Mouse (Mus musculus): ENCODE measurements at regions not wholly inside any gene's neighbourhood (a gene's known extent, or its start where the extent isn't known, plus 50 kb on each side); places are given as distances from the start of the nearest gene placed in this dataset.

GRCm38 (mm10) chr1:64322197-64322596 lies 200.1 kb upstream of the Klf7 start:
- H3ac ChIP-seq (ENCODE audit: control insufficient read depth, insufficient read length, low read depth), result no peak overlapping the region
- TF ChIP-seq CTCF (IDR thresholded peaks at IDR 0.05; ENCODE audit: control insufficient read depth, insufficient read depth, insufficient read length) (no peak), MAX (IDR thresholded peaks at IDR 0.05) (peak; percentile 64), FOSL1 (IDR thresholded peaks at IDR 0.05; ENCODE audit: insufficient read depth, low read length, poor library complexity, severe bottlenecking) (no peak), CEBPB (IDR thresholded peaks at IDR 0.05; ENCODE audit: low read depth) (peak; percentile 94), MYOD1 (IDR thresholded peaks at IDR 0.05; ENCODE audit: control insufficient read depth, insufficient read length, low read depth) (no peak), USF1 (IDR thresholded peaks at IDR 0.05; ENCODE audit: low read depth) (no peak), MYOG (IDR thresholded peaks at IDR 0.05; ENCODE audit: control insufficient read depth, extremely low read depth, insufficient read length) (no peak)
- H3K79me2 ChIP-seq (ENCODE audit: control insufficient read depth, insufficient read depth), result no peaks in the 10 kb centered on the region
- H3K36me3 ChIP-seq (ENCODE audit: control insufficient read depth, insufficient read depth), result no peaks in the 10 kb centered on the region
- no peak overlapping the region for H3K4me3 ChIP-seq (ENCODE audit: insufficient read depth, poor library complexity, severe bottlenecking)
- H3K79me3 ChIP-seq (ENCODE audit: low read depth), result no peaks in the 10 kb centered on the region
- no peaks in the 10 kb centered on the region for H3K27me3 ChIP-seq (ENCODE audit: control insufficient read depth, insufficient read depth, insufficient read length)

GRCm38 (mm10) chr1:64319155-64319582 lies 197.1 kb upstream of the Klf7 start:
- Histone ChIP-seq H3K79me2 (ENCODE audit: control insufficient read depth, insufficient read depth) (no peaks in the 10 kb centered on the region), H3ac (ENCODE audit: control insufficient read depth, insufficient read length, low read depth) (no peak overlapping the region), H3K4me3 (ENCODE audit: insufficient read depth, poor library complexity, severe bottlenecking) (no peak overlapping the region), H3K36me3 (ENCODE audit: control insufficient read depth, insufficient read depth) (no peaks in the 10 kb centered on the region), H3K27me3 (ENCODE audit: control insufficient read depth, insufficient read depth, insufficient read length) (no peaks in the 10 kb centered on the region), H3K79me3 (ENCODE audit: low read depth) (no peaks in the 10 kb centered on the region)
- TF ChIP-seq USF1 (IDR thresholded peaks at IDR 0.05; ENCODE audit: low read depth) (peak; percentile 79), CTCF (IDR thresholded peaks at IDR 0.05; ENCODE audit: control insufficient read depth, insufficient read depth, insufficient read length) (no peak)

DNA sequence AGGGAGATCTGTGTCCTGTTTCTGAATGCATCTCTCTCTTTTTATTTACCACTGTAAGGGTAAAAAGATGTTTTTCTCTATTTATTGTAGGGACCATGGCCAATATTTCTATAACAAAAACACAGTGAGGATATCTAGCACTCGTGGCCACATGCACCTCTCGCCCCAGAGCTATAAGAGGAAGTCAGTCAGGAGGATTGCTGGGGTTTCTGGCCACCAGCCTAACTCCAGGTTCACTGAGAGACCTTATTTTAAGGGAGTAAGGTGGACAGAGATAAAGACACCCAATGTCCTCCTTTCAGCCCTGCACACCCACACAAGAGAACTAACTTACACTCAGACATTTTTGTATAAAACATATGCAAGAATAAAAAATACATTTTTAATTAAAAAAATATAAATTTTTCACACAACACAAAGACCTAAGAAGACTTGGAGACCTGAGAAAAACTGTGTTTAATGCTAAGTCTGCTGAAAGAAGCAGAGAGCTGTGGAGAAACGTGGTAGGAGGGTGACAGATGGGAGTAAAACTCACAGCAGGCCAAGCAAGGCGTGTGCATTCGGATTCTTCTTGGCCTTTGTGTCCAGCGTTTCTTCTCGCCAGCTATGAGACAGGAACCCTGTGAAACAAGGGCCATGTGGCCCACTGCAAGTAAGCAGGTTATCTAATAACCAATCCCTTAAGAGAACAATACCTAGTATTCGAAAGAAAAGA lies 196.5 kb upstream of the Klf7 start:
- Histone ChIP-seq H3K4me3 (ENCODE audit: insufficient read depth, poor library complexity, severe bottlenecking) (no peak overlapping the region), H3K79me3 (ENCODE audit: low read depth) (no peaks in the 10 kb centered on the region), H3K27me3 (ENCODE audit: control insufficient read depth, insufficient read depth, insufficient read length) (no peaks in the 10 kb centered on the region), H3ac (ENCODE audit: control insufficient read depth, insufficient read length, low read depth) (no peak overlapping the region), H3K36me3 (ENCODE audit: control insufficient read depth, insufficient read depth) (no peaks in the 10 kb centered on the region), H3K79me2 (ENCODE audit: control insufficient read depth, insufficient read depth) (no peaks in the 10 kb centered on the region)
- TF ChIP-seq MYOD1 (IDR thresholded peaks at IDR 0.05; ENCODE audit: control insufficient read depth, insufficient read length, low read depth), result no peak
- no peak for TF ChIP-seq CEBPB (IDR thresholded peaks at IDR 0.05; ENCODE audit: low read depth)
- no peak for TF ChIP-seq USF1 (IDR thresholded peaks at IDR 0.05; ENCODE audit: low read depth)
- no peak for TF ChIP-seq FOSL1 (IDR thresholded peaks at IDR 0.05; ENCODE audit: insufficient read depth, low read length, poor library complexity, severe bottlenecking)
- no peak for TF ChIP-seq CTCF (IDR thresholded peaks at IDR 0.05; ENCODE audit: control insufficient read depth, insufficient read depth, insufficient read length)
- no peak for TF ChIP-seq MYOG (IDR thresholded peaks at IDR 0.05; ENCODE audit: control insufficient read depth, extremely low read depth, insufficient read length)
- no peak for TF ChIP-seq MAX (IDR thresholded peaks at IDR 0.05)

DNA sequence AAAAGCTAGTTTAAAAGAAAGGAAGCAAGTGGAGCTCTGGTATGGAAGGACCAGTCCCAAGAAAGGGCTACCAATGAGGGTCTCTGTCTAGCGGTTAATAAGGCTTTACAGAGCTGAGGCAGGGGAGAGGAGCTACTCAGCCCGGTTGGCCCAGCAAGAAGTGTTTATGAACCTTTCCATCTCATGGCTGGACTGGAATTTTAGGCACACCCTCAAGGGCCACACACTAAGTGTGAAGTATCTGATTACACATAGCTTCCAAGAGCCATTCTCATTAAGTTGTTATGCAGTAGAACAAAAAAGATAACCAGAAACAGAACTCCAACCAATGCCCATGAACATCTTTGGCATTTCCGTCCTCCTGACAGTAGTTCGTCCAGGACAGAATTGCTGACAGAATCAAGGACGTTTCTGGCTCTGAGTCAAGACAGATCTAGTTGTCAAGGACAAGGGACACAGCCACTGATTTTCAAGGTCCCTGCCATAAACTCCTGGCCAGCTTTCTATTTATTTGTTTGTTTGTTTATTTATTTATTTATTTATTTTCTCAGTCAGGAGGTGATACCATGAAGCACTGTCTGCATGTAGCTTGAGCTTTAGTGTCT lies 195.1 kb upstream of the Klf7 start:
- H3ac ChIP-seq (ENCODE audit: control insufficient read depth, insufficient read length, low read depth), result no peak overlapping the region
- no peaks in the 10 kb centered on the region for H3K27me3 ChIP-seq (ENCODE audit: control insufficient read depth, insufficient read depth, insufficient read length)
- H3K79me3 ChIP-seq (ENCODE audit: low read depth), result no peaks in the 10 kb centered on the region
- H3K4me3 ChIP-seq (ENCODE audit: insufficient read depth, poor library complexity, severe bottlenecking), result no peak overlapping the region
- no peaks in the 10 kb centered on the region for H3K36me3 ChIP-seq (ENCODE audit: control insufficient read depth, insufficient read depth)
- H3K79me2 ChIP-seq (ENCODE audit: control insufficient read depth, insufficient read depth), result no peaks in the 10 kb centered on the region
- TF ChIP-seq MAX (IDR thresholded peaks at IDR 0.05) (no peak), MYOG (IDR thresholded peaks at IDR 0.05; ENCODE audit: control insufficient read depth, extremely low read depth, insufficient read length) (no peak), USF1 (IDR thresholded peaks at IDR 0.05; ENCODE audit: low read depth) (no peak), FOSL1 (IDR thresholded peaks at IDR 0.05; ENCODE audit: insufficient read depth, low read length, poor library complexity, severe bottlenecking) (no peak), CTCF (IDR thresholded peaks at IDR 0.05; ENCODE audit: control insufficient read depth, insufficient read depth, insufficient read length) (no peak), CEBPB (IDR thresholded peaks at IDR 0.05; ENCODE audit: low read depth) (no peak), MYOD1 (IDR thresholded peaks at IDR 0.05; ENCODE audit: control insufficient read depth, insufficient read length, low read depth) (no peak)

GRCm38 (mm10) chr1:64311371-64311770 lies 189.3 kb upstream of the Klf7 start:
- Histone ChIP-seq H3K79me2 (ENCODE audit: control insufficient read depth, insufficient read depth) (no peaks in the 10 kb centered on the region), H3ac (ENCODE audit: control insufficient read depth, insufficient read length, low read depth) (no peak overlapping the region), H3K36me3 (ENCODE audit: control insufficient read depth, insufficient read depth) (no peaks in the 10 kb centered on the region), H3K4me3 (ENCODE audit: insufficient read depth, poor library complexity, severe bottlenecking) (no peak overlapping the region), H3K79me3 (ENCODE audit: low read depth) (no peaks in the 10 kb centered on the region), H3K27me3 (ENCODE audit: control insufficient read depth, insufficient read depth, insufficient read length) (no peaks in the 10 kb centered on the region)
- TF ChIP-seq FOSL1 (IDR thresholded peaks at IDR 0.05; ENCODE audit: insufficient read depth, low read length, poor library complexity, severe bottlenecking) (no peak), MAX (IDR thresholded peaks at IDR 0.05) (no peak), USF1 (IDR thresholded peaks at IDR 0.05; ENCODE audit: low read depth) (no peak), MYOD1 (IDR thresholded peaks at IDR 0.05; ENCODE audit: control insufficient read depth, insufficient read length, low read depth) (no peak), MYOG (IDR thresholded peaks at IDR 0.05; ENCODE audit: control insufficient read depth, extremely low read depth, insufficient read length) (no peak), CEBPB (IDR thresholded peaks at IDR 0.05; ENCODE audit: low read depth) (no peak), CTCF (IDR thresholded peaks at IDR 0.05; ENCODE audit: control insufficient read depth, insufficient read depth, insufficient read length) (no peak)
